Mouse (Mus musculus) urinary bladder, postnatal 4 days (tissue): ENCODE measurements around the gene Gm11236.
"Not testable (repeated sequence)": the region's sequence is repeated elsewhere in the genome, so short reads cannot be mapped to it uniquely, and the experiment has no call there.

Experiments used
- DNase-seq, 2 experiments: peaks; one replicate each; pipeline ENCODE4 v3.0.0; 2021 to 2022; ENCODE audit warnings: low spot score in 2 of 2

Gene Gm11236

DNA sequence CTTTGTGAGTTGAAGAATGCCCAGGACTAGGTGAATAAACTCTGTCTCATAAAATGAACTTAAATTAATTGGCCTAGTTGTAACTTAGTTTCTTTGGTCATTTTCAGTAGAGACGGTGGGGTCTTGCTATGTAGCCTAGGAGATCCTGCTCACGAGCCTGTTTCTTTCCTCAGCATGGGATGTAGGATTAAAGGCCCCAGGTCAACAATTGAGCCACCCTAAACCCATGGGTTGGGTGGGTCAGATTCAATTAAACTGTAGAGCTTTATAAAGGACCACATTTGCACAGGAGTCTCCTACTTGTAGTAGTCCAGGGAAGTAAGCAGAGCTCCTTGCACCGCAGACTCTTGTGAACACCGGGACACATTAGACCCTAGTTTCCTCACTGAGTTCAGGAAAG is at the start of gene Gm11236:
Gene Gm11236, plus strand, starts transcription at position 301 of the 400 bp plus-strand sequence.
- not testable (repeated sequence) for DNase-seq

DNA sequence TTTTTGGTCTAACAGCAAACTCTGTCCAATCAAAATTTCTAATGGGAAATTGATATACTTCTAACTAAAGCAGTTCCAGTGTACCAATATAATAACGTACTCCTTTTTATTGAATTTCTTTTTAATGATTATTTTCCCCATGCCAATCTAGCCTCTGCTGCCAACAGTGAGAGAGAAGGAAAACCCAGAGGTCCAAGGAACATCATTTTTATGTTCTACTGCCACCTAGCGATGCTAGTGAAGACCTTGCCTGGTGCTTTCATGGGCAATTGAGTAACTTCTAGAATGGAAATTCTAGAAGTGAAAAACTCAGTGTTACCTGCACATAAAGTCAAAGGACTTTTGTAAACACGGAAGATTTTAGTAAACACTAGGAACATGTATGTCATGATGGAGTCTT is 38.7 kb upstream of the Gm11236 start:
- no peak for DNase-seq

DNA sequence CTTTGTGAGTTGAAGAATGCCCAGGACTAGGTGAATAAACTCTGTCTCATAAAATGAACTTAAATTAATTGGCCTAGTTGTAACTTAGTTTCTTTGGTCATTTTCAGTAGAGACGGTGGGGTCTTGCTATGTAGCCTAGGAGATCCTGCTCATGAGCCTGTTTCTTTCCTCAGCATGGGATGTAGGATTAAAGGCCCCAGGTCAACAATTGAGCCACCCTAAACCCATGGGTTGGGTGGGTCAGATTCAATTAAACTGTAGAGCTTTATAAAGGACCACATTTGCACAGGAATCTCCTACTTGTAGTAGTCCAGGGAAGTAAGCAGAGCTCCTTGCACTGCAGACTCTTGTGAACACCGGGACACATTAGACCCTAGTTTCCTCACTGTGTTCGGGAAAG is 30.3 kb upstream of the Gm11236 start, which contains the start of gene Gm11238:
Gene Gm11238, plus strand, starts transcription at position 301 of the 400 bp plus-strand sequence.
- DNase-seq: not testable (repeated sequence)

- not testable (repeated sequence) for DNase-seq
These were observed 15.2 kb upstream of the Gm11236 start, which contains the start of gene Gm11237 for GRCm38 (mm10) chr4:73622684-73623083. TSS of gene Gm11237 (plus strand) at chr4:73622984.

DNA sequence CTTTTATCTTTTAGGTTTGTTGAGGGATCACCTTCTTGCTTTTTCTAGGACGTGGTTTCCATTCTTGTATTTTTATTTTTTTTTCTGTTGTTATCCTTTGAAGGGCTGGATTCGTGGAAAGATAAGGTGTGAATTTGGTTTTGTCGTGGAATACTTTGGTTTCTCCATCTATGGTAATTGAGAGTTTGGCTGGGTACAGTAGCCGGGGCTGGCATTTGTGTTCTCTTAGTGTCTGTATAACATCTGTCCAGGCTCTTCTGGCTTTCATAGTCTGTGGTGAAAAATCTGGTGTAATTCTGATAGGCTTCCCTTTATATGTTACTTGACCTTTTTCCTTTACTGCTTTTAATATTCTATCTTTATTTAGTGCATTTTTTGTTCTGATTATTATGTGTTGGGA is 23.9 kb downstream of the Gm11236 start:
- peak in 1 of 2 experiments; percentile 52 for DNase-seq

- DNase-seq: not testable (repeated sequence)
These were observed 30.1 kb downstream of the Gm11236 start, which contains the start of gene Gm11239 for GRCm38 (mm10) chr4:73668054-73668453. TSS of gene Gm11239 (plus strand) at chr4:73668354.

GRCm38 (mm10) chr4:73683216-73683615 is 45.3 kb downstream of the Gm11236 start, which contains the start of gene Gm428:
TSS of gene Gm428 (plus strand) at chr4:73683516.
- not testable (repeated sequence) for DNase-seq
